Mouse (Mus musculus): ENCODE measurements around the gene Hist1h1b.

DNA sequence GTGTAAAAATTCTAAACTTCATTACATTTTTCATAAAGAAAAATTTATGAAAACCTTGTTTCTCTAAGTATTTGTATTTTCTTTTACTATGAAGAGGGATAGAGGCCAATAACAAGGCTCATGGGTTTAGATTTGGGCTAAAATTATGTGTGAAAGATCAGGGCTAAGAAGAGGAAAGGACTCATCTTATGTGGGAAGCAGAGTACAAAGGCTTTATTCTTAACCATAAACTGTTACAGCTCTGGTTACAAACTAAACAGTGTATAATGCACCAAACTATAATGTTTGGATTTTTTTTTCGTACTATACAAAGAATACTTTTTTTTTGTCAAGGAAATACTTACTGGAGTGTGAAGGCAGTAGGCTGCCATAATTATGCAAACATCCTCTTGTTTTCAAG lies 24.7 kb downstream of the Hist1h1b start:
- no peak for TF ChIP-seq CTCF (IDR thresholded peaks at IDR 0.05; ENCODE audit: borderline replicate concordance, insufficient read depth, low read depth, low read length)
- TF ChIP-seq POLR2A (IDR thresholded peaks at IDR 0.05; ENCODE audit: borderline replicate concordance, insufficient read depth, low read length) = no peak
